Mouse (Mus musculus): ENCODE measurements at regions not wholly inside any gene's neighbourhood (a gene's known extent, or its start where the extent isn't known, plus 50 kb on each side); places are given as distances from the start of the nearest gene placed in this dataset.
A peak's percentile ranks its signal among the peaks of the same experiment; 100 is the strongest.

- no peak for DNase-seq (ENCODE audit: inconsistent ontology term)
Observed at GRCm38 (mm10) chr16:69800955-69801598, 62.5 kb downstream of the Speer2 start.

GRCm38 (mm10) chr16:69796299-69796698 is 67.2 kb downstream of the Speer2 start:
- DNase-seq (ENCODE audit: inconsistent ontology term) = no peak

GRCm38 (mm10) chr16:69790671-69791070 is 72.9 kb downstream of the Speer2 start:
- peak; percentile 58 for DNase-seq (ENCODE audit: inconsistent ontology term)

- no peak for DNase-seq (ENCODE audit: inconsistent ontology term)
Observed at GRCm38 (mm10) chr16:69770768-69771167, 92.8 kb downstream of the Speer2 start.

All from Muller cell, postnatal 12 days (primary cell).